Mouse (Mus musculus): ENCODE measurements around the gene Ehmt2. TPM values are rescaled to one million over a fixed set of nuclear protein-coding genes. Genes with fewer than 3 reads are reported as not detected.
A peak's percentile ranks its signal among the peaks of the same experiment; 100 is the strongest.

The Ehmt2 gene
- 100 to 1,000 TPM; 168 to 175 TPM for total RNA-seq (2021)
- long read RNA-seq, experiment 1, full-length matches to known transcripts = 25 of 77 reads
- long read RNA-seq, experiment 1, partial matches to known transcripts = 41 of 77 reads
- long read RNA-seq, experiment 1, other reads (novel, unspliced or antisense) = 11 of 77 reads
- long read RNA-seq, experiment 2, full-length matches to known transcripts = 11 of 48 reads
- long read RNA-seq, experiment 2, partial matches to known transcripts = 29 of 48 reads
- long read RNA-seq, experiment 2, other reads (novel, unspliced or antisense) = 8 of 48 reads

- peak; percentile 76 to 90 for DNase-seq (ENCODE audit: low spot score in 2 of 2)
Observed at GRCm38 (mm10) chr17:34898160-34898586, at the start of gene Ehmt2, which contains the start of gene C2. Ehmt2 (plus strand) TSS chr17:34898469. C2 (minus strand) TSS chr17:34898265.

- DNase-seq (ENCODE audit: low spot score in 2 of 2) = peak; percentile 98 to 99
Observed at GRCm38 (mm10) chr17:34849722-34850516, 48.4 kb upstream of the Ehmt2 start, which contains the start of the genes Skiv2l and Nelfe. Skiv2l (minus strand) TSS chr17:34850210. Nelfe (plus strand) TSS chr17:34850391.

- DNase-seq (ENCODE audit: low spot score in 2 of 2) = no peak
Observed at GRCm38 (mm10) chr17:34850517-34851125, 47.6 kb upstream of the Ehmt2 start.

- DNase-seq (ENCODE audit: low spot score in 2 of 2) = no peak
Observed at GRCm38 (mm10) chr17:34853511-34853910, 44.8 kb upstream of the Ehmt2 start.

- no peak for DNase-seq (ENCODE audit: low spot score in 2 of 2)
Observed at GRCm38 (mm10) chr17:34854761-34855160, 43.5 kb upstream of the Ehmt2 start.

- peak; percentile 17 to 42 for DNase-seq (ENCODE audit: low spot score in 2 of 2)
Observed at GRCm38 (mm10) chr17:34855825-34856224, 42.4 kb upstream of the Ehmt2 start.

GRCm38 (mm10) chr17:34858670-34859069 is 39.6 kb upstream of the Ehmt2 start:
- no peak for DNase-seq (ENCODE audit: low spot score in 2 of 2)

GRCm38 (mm10) chr17:34860514-34860913 is 37.8 kb upstream of the Ehmt2 start:
- no peak for DNase-seq (ENCODE audit: low spot score in 2 of 2)

GRCm38 (mm10) chr17:34861704-34862415 is 36.4 kb upstream of the Ehmt2 start:
- no peak for DNase-seq (ENCODE audit: low spot score in 2 of 2)

GRCm38 (mm10) chr17:34862416-34863081 is 35.7 kb upstream of the Ehmt2 start, which contains the start of gene Cfb:
Cfb (minus strand) TSS chr17:34862518.
- DNase-seq (ENCODE audit: low spot score in 2 of 2) = no peak

- DNase-seq (ENCODE audit: low spot score in 2 of 2) = no peak
Observed at GRCm38 (mm10) chr17:34865981-34866380, 32.3 kb upstream of the Ehmt2 start.

- DNase-seq (ENCODE audit: low spot score in 2 of 2) = no peak
Observed at GRCm38 (mm10) chr17:34874321-34874720, 23.9 kb upstream of the Ehmt2 start.

GRCm38 (mm10) chr17:34879336-34879879 is 18.9 kb upstream of the Ehmt2 start, which contains the start of gene Zbtb12:
Zbtb12 (plus strand) TSS chr17:34879483.
- no peak for DNase-seq (ENCODE audit: low spot score in 2 of 2)

GRCm38 (mm10) chr17:34881166-34881565 is 17.1 kb upstream of the Ehmt2 start:
- DNase-seq (ENCODE audit: low spot score in 2 of 2) = no peak

- DNase-seq (ENCODE audit: low spot score in 2 of 2) = no peak
Observed at GRCm38 (mm10) chr17:34881683-34882310, 16.5 kb upstream of the Ehmt2 start, which contains the start of gene Gm20547. Gm20547 (minus strand) TSS chr17:34882042.

- DNase-seq (ENCODE audit: low spot score in 2 of 2) = no peak
Observed at GRCm38 (mm10) chr17:34883332-34883731, 14.9 kb upstream of the Ehmt2 start.

- DNase-seq (ENCODE audit: low spot score in 2 of 2) = no peak
Observed at GRCm38 (mm10) chr17:34884704-34885103, 13.6 kb upstream of the Ehmt2 start.

- no peak for DNase-seq (ENCODE audit: low spot score in 2 of 2)
Observed at GRCm38 (mm10) chr17:34885615-34886014, 12.7 kb upstream of the Ehmt2 start.

- no peak for DNase-seq (ENCODE audit: low spot score in 2 of 2)
Observed at GRCm38 (mm10) chr17:34887942-34888341, 10.3 kb upstream of the Ehmt2 start.
